Mouse (Mus musculus) ovary, postnatal 14 days (tissue): ENCODE measurements at regions not wholly inside any gene's neighbourhood (a gene's known extent, or its start where the extent isn't known, plus 50 kb on each side); places are given as distances from the start of the nearest gene placed in this dataset.

Experiments used
- DNase-seq: peaks from one replicate; pipeline ENCODE4 v3.0.0; 2022; ENCODE audit warnings: low spot score

- no peak for DNase-seq
Observed at GRCm38 (mm10) chr7:72592649-72593048, 286.2 kb upstream of the Mctp2 start.

- no peak for DNase-seq
Observed at GRCm38 (mm10) chr7:72593259-72593658, 286.9 kb upstream of the Mctp2 start.

GRCm38 (mm10) chr7:72594741-72595140 is 288.3 kb upstream of the Mctp2 start:
- no peak for DNase-seq

- no peak for DNase-seq
Observed at GRCm38 (mm10) chr7:72596985-72597384, 290.6 kb upstream of the Mctp2 start.

GRCm38 (mm10) chr7:72601933-72602332 is 295.5 kb upstream of the Mctp2 start:
- DNase-seq = no peak

- no peak for DNase-seq
Observed at GRCm38 (mm10) chr7:72609791-72610190, 303.4 kb upstream of the Mctp2 start.

- DNase-seq = no peak
Observed at GRCm38 (mm10) chr7:72615232-72615631, 308.8 kb upstream of the Mctp2 start.

- no peak for DNase-seq
Observed at GRCm38 (mm10) chr7:72627369-72627768, 321.0 kb upstream of the Mctp2 start.

GRCm38 (mm10) chr7:72639566-72639965 is 333.2 kb upstream of the Mctp2 start:
- no peak for DNase-seq

- DNase-seq = no peak
Observed at GRCm38 (mm10) chr7:72675018-72675417, 368.6 kb upstream of the Mctp2 start.

- DNase-seq = no peak
Observed at GRCm38 (mm10) chr7:72685803-72686202, 379.4 kb upstream of the Mctp2 start.

- no peak for DNase-seq
Observed at GRCm38 (mm10) chr7:72687356-72687755, 380.9 kb upstream of the Mctp2 start.

GRCm38 (mm10) chr7:72691396-72691795 is 385.0 kb upstream of the Mctp2 start:
- no peak for DNase-seq

- no peak for DNase-seq
Observed at GRCm38 (mm10) chr7:72691859-72692258, 385.5 kb upstream of the Mctp2 start.

- no peak for DNase-seq
Observed at GRCm38 (mm10) chr7:72696736-72697135, 390.3 kb upstream of the Mctp2 start.

GRCm38 (mm10) chr7:72703652-72704341 is 397.4 kb upstream of the Mctp2 start:
- no peak for DNase-seq

GRCm38 (mm10) chr7:72711193-72712131 is 405.1 kb upstream of the Mctp2 start:
- DNase-seq = no peak

GRCm38 (mm10) chr7:72715401-72715800 is 409.0 kb upstream of the Mctp2 start:
- DNase-seq = no peak

- DNase-seq = no peak
Observed at GRCm38 (mm10) chr7:72716051-72716450, 409.6 kb upstream of the Mctp2 start.

GRCm38 (mm10) chr7:72726214-72726854 is 419.9 kb upstream of the Mctp2 start:
- DNase-seq = no peak

GRCm38 (mm10) chr7:72737792-72738191 is 431.4 kb upstream of the Mctp2 start:
- no peak for DNase-seq

GRCm38 (mm10) chr7:72738324-72738944 is 432.0 kb upstream of the Mctp2 start:
- DNase-seq = no peak
